Mouse (Mus musculus): ENCODE measurements around the gene Rpl27a. TPM values are rescaled to one million over a fixed set of nuclear protein-coding genes. Genes with fewer than 3 reads are reported as not detected.

Gene Rpl27a
- polyA plus RNA-seq, 1 experiment from 2014 or later, result 71.9 TPM

- Histone ChIP-seq H3K4me3 (replicated peaks) (no peak within 1 kb of the TSS), H3K4me1 (replicated peaks) (peaks cover 25% of the 10 kb centered on the region), H3K36me3 (replicated peaks) (no peaks in the 10 kb centered on the region), H3K9ac (no peak within 1 kb of the TSS), H3K9me3 (replicated peaks) (no peaks in the 10 kb centered on the region), H3K27ac (replicated peaks) (no peak within 1 kb of the TSS), H3K27me3 (peaks cover 5% of the 10 kb centered on the region; the same call in 1 of the 2 replicates), H3K4me2 (no peak within 1 kb of the TSS)
- ATAC-seq (ENCODE audit: insufficient read depth), result no peak
- 72% methylated on average over 4 of the region's 4 CpGs for WGBS (ENCODE audit: insufficient replicate concordance)
These were observed 10.9 kb upstream of the Rpl27a start, which contains the start of gene Trim66 for GRCm38 (mm10) chr7:109508034-109508433. Trim66 (minus strand) TSS chr7:109508134.

GRCm38 (mm10) chr7:109510799-109511198, 8.1 kb upstream of the Rpl27a start:
- peak; percentile 38 for ATAC-seq (ENCODE audit: insufficient read depth)

DNA sequence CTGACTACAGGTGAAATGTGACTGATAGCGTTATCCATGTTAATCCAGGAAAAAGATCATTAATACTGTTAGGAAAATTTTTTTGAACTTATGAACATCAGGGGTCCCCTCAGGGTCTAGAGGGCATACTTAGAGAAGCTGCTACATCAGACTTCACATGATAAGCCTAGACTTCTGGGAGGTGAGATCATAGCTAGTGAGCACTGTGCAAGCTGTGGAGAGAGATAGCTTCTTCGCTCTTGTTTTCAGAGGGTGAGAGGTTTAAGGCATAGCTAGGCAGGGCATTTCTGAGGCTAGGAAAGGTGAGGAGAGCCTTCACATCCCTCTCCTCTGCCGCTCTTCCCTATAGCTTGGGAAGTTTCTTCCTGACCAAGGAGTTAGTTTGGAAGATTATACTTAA, 7.1 kb upstream of the Rpl27a start:
- no peaks in the 10 kb centered on the region for H3K9me3 ChIP-seq (replicated peaks)
- no peak overlapping the region for H3K4me3 ChIP-seq (replicated peaks)
- no peaks in the 10 kb centered on the region for H3K36me3 ChIP-seq (replicated peaks)
- H3K9ac ChIP-seq, result no peak overlapping the region
- H3K27me3 ChIP-seq, result peaks cover 5% of the 10 kb centered on the region; the same call in 1 of the 2 replicates
- H3K4me2 ChIP-seq, result no peak overlapping the region
- peaks cover 25% of the 10 kb centered on the region for H3K4me1 ChIP-seq (replicated peaks)
- WGBS (ENCODE audit: insufficient replicate concordance), result 56% methylated on average over 3 of the region's 3 CpGs
- no peak overlapping the region; the same call in 1 of the 2 replicates for H3K27ac ChIP-seq (replicated peaks)
- ATAC-seq (ENCODE audit: insufficient read depth), result peak; percentile 78

More at GRCm38 (mm10) chr7:109510799-109511198, 8.1 kb upstream of the Rpl27a start:
- no peak overlapping the region for H3K4me3 ChIP-seq (replicated peaks)
- no peaks in the 10 kb centered on the region for H3K9me3 ChIP-seq (replicated peaks)
- peaks cover 5% of the 10 kb centered on the region; the same call in 1 of the 2 replicates for H3K27me3 ChIP-seq
- 16% methylated on average over 2 of the region's 2 CpGs for WGBS (ENCODE audit: insufficient replicate concordance)
- H3K4me2 ChIP-seq, result no peak overlapping the region
- H3K27ac ChIP-seq (replicated peaks), result no peak overlapping the region
- H3K9ac ChIP-seq, result no peak overlapping the region
- no peaks in the 10 kb centered on the region for H3K36me3 ChIP-seq (replicated peaks)
- H3K4me1 ChIP-seq (replicated peaks), result peaks cover 25% of the 10 kb centered on the region

GRCm38 (mm10) chr7:109516500-109516899, 2.4 kb upstream of the Rpl27a start:
- Histone ChIP-seq H3K9ac (no peak overlapping the region), H3K4me2 (no peak overlapping the region), H3K36me3 (replicated peaks) (peaks cover 14% of the 10 kb centered on the region), H3K27ac (replicated peaks) (no peak overlapping the region), H3K4me1 (replicated peaks) (peaks cover 50% of the 10 kb centered on the region), H3K9me3 (replicated peaks) (no peaks in the 10 kb centered on the region), H3K27me3 (no peaks in the 10 kb centered on the region), H3K4me3 (replicated peaks) (no peak overlapping the region)
- ATAC-seq (ENCODE audit: insufficient read depth), result no peak
- 60% methylated on average over 3 of the region's 3 CpGs for WGBS (ENCODE audit: insufficient replicate concordance)

DNA sequence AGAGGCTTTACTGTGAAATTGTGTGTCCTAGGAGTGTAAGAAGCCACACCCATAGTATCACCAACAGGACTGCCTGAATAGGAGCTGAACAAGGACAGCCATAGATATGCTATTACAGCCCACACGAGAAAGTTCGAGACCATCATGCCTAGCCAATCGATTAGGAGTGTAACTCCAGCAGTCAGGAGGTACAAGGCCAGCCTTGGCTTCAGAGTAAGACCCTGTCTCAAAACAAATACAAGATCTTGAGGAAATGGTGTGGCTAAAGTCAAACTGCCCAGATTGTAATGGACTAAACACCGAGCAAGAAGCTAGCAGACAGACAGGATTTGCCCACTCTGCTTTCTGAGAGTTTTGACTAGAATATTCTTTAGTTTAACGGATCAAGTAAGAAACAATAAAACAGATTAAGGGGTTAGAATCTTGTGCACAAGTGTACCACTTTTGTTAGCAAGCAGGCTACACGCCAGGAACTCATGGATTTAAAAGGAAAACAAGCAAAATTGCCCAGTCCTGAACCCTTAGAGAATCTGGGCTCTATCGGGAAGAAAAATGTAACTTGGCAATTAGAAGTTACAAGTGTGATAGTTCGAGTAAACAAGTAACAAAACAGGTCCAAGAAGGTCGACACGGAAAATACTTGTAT, 788 bp upstream of the Rpl27a start:
- H3K27ac ChIP-seq (replicated peaks), result peak overlapping the region; percentile 98
- ATAC-seq (ENCODE audit: insufficient read depth), result peak; percentile 30

DNA sequence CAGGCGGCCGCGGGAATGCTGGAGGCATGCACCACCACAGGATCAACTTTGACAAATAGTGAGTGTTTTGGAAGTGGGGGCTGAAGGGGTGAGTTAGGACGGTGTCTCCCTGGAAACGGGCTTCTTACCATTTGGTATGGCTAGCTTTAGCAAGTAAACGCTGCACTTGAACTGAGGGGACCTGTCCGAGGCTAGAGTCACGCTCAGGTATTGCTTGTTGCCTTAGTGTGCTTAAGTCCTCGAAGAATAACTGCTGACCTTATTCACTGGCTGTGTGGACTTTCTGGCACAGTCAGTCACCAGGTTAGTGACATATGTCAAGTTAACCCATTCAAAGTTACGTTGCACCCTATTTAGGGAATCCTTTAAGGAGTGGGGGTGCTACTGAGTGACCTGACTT, 989 bp downstream of the Rpl27a start:
- under 1% methylated on average over 10 of the region's 10 CpGs for WGBS (ENCODE audit: insufficient replicate concordance)
- Histone ChIP-seq H3K4me2 (peak overlapping the region; percentile 80), H3K9ac (peak overlapping the region; percentile 97), H3K27me3 (no peaks in the 10 kb centered on the region), H3K36me3 (replicated peaks) (peaks cover 49% of the 10 kb centered on the region), H3K4me3 (replicated peaks) (peak overlapping the region; percentile 98), H3K4me1 (replicated peaks) (peaks cover 55% of the 10 kb centered on the region), H3K9me3 (replicated peaks) (no peaks in the 10 kb centered on the region), H3K27ac (replicated peaks) (peak overlapping the region; percentile 98)
- ATAC-seq (ENCODE audit: insufficient read depth), result no peak

More for the DNA sequence above, 788 bp upstream of the Rpl27a start:
- 7% methylated on average over 10 of the region's 10 CpGs for WGBS (ENCODE audit: insufficient replicate concordance)
- Histone ChIP-seq H3K36me3 (replicated peaks) (peaks cover 31% of the 10 kb centered on the region), H3K4me2 (peak overlapping the region; percentile 80), H3K9ac (peak overlapping the region; percentile 97), H3K4me3 (replicated peaks) (peak overlapping the region; percentile 98), H3K4me1 (replicated peaks) (peaks cover 50% of the 10 kb centered on the region), H3K9me3 (replicated peaks) (no peaks in the 10 kb centered on the region), H3K27me3 (no peaks in the 10 kb centered on the region)

DNA sequence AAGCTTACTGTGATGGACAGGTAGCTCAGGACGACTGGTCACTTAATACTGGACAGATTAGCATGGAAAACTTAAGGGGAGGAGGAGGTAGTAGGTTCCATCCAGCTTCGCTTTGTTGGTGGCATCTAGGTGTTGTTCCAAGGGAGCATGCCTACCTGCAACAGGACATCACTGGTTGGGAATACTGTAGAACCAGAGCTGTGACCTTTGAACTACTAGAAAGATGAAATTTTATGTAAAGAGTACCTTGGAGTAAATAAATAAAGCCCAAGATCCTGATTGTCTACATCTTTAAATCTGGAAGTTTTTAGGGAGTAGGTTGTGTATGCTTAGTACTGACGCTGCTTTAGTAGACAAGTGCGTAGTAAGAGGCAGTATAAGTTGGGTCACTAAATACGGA, 3.1 kb downstream of the Rpl27a start:
- Histone ChIP-seq H3K9ac (no peak overlapping the region), H3K27me3 (no peaks in the 10 kb centered on the region), H3K36me3 (replicated peaks) (peaks cover 70% of the 10 kb centered on the region), H3K4me2 (peak overlapping the region; percentile 80), H3K27ac (replicated peaks) (no peak overlapping the region; the same call in 1 of the 2 replicates), H3K4me3 (replicated peaks) (0 out of 2 replicates have a peak overlapping the region, but pooled peaks have one; percentile 98), H3K9me3 (replicated peaks) (no peaks in the 10 kb centered on the region), H3K4me1 (replicated peaks) (peaks cover 70% of the 10 kb centered on the region)
- ATAC-seq (ENCODE audit: insufficient read depth), result no peak
- 57% methylated on average over 5 of the region's 5 CpGs for WGBS (ENCODE audit: insufficient replicate concordance)

DNA sequence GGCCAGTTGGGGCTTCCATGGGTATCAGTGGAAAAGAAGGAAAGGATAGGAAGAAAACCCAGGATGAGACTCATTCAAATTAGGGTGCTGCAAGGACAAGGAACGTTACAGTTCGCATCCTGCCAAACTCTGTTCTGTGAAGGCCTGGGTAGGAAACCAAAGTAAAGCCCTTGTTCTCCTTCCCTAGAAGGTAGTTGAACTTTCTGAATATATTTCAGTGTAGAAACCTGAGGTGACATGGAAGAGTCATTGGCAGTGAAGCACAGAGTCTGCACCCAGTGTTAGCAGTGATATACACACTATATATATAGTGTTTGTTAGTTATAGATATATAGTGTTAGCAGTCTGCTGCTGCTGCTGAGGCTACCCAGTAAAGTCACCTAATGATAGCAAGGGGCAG, 4.4 kb downstream of the Rpl27a start:
- H3K4me1 ChIP-seq (replicated peaks), result peaks cover 61% of the 10 kb centered on the region
- WGBS (ENCODE audit: insufficient replicate concordance), result 77% methylated on average over 2 of the region's 2 CpGs
- no peaks in the 10 kb centered on the region for H3K9me3 ChIP-seq (replicated peaks)
- no peaks in the 10 kb centered on the region for H3K27me3 ChIP-seq
- H3K4me2 ChIP-seq, result no peak overlapping the region
- ATAC-seq (ENCODE audit: insufficient read depth), result no peak
- no peak overlapping the region for H3K4me3 ChIP-seq (replicated peaks)
- peaks cover 83% of the 10 kb centered on the region for H3K36me3 ChIP-seq (replicated peaks)
- H3K27ac ChIP-seq (replicated peaks), result peak overlapping the region; percentile 39; the same call in 1 of the 2 replicates
- no peak overlapping the region for H3K9ac ChIP-seq

DNA sequence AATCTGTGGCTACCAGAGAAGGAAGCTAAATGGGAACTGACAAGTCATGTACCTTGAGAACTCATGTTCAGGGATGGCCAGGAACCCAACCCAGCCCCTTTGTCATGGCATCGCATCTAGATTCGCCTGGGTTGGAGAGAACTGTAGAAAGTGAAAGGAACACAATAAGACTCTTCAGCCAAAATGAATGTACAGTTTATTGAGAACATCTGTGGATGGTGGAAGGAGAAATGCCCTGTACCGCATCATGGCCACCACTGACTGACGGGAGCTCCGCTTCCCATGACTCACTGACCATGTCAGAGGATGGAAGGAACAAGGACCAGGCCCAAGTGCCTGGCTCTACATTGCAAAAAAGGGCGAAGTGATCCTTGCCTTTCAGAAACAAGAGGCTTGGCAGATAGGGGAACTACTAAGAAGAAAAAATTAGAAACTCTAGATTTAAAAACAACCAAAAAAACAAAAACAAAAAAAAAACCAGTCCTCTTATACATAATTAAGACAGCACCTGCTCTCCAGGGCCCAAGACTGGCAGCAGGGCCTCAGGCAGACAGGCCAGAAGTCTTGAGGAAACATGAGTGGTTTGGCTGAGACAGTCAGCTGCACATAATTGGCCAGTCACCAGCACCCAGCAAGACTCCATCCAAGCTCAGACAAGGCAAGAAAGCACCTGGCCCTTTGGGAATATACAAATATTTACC, 4.9 kb downstream of the Rpl27a start:
- Histone ChIP-seq H3K9ac (no peak overlapping the region), H3K27ac (replicated peaks) (peak overlapping the region; percentile 51), H3K9me3 (replicated peaks) (no peaks in the 10 kb centered on the region), H3K36me3 (replicated peaks) (peaks cover 83% of the 10 kb centered on the region), H3K4me3 (replicated peaks) (no peak overlapping the region), H3K4me1 (replicated peaks) (peaks cover 58% of the 10 kb centered on the region), H3K4me2 (no peak overlapping the region), H3K27me3 (no peaks in the 10 kb centered on the region)
- 57% methylated on average over 6 of the region's 6 CpGs for WGBS (ENCODE audit: insufficient replicate concordance)
- ATAC-seq (ENCODE audit: insufficient read depth), result no peak

- Histone ChIP-seq H3K4me3 (replicated peaks) (no peak overlapping the region), H3K36me3 (replicated peaks) (peaks cover 83% of the 10 kb centered on the region), H3K27me3 (no peaks in the 10 kb centered on the region), H3K4me1 (replicated peaks) (peaks cover 57% of the 10 kb centered on the region), H3K9me3 (replicated peaks) (no peaks in the 10 kb centered on the region), H3K4me2 (no peak overlapping the region), H3K9ac (no peak overlapping the region), H3K27ac (replicated peaks) (peak overlapping the region; percentile 51)
- no peak for ATAC-seq (ENCODE audit: insufficient read depth)
These were observed 5.4 kb downstream of the Rpl27a start for GRCm38 (mm10) chr7:109524442-109524744.

DNA sequence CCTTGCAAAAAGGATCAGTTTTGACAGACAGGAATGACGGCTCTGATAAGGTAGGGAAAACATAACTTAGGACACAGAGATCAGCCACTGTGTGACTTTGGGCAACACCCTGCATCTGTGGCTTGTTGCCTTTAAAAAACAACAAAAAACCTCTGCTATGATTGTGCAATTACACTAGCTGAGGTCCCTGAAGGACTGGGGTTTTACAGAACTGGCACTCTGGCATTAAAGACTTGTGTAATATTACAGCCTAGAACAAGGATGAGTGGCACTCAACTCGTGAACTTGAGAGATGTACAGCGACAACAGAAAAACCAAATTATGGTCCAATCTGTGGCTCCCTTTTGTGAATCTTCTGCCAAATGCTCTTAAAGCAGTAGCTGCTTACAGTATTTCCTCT, 5.8 kb downstream of the Rpl27a start:
- Histone ChIP-seq H3K4me3 (replicated peaks) (no peak overlapping the region), H3K9ac (no peak overlapping the region), H3K4me2 (no peak overlapping the region), H3K36me3 (replicated peaks) (peaks cover 83% of the 10 kb centered on the region), H3K4me1 (replicated peaks) (peaks cover 54% of the 10 kb centered on the region), H3K27me3 (no peaks in the 10 kb centered on the region), H3K9me3 (replicated peaks) (no peaks in the 10 kb centered on the region), H3K27ac (replicated peaks) (peak overlapping the region; percentile 51; the same call in 1 of the 2 replicates)
- no peak for ATAC-seq (ENCODE audit: insufficient read depth)
- 66% methylated on average over 3 of the region's 3 CpGs for WGBS (ENCODE audit: insufficient replicate concordance)

Measured in liver, embryonic 15.5 days (tissue).